Mouse (Mus musculus) embryonic facial prominence, embryonic 12.5 days (tissue): ENCODE data around the gene Inf2. TPM values are rescaled to one million over a fixed set of nuclear protein-coding genes. Genes with fewer than 3 reads are reported as not detected.

Source experiments
- ATAC-seq: fragments of 200-750 bp; cut with Nextera tagmentation; 2 replicates; pipeline ENCODE4 v1.8.0; 2017; ENCODE audit not compliant: insufficient number of reproducible peaks, insufficient read depth, low FRiP score, low TSS enrichment
- H3K27ac ChIP-seq: fragments of 300-500 bp; sonication (generic); 2 replicates; pipeline ENCODE4 v1.5.1; 2016; ENCODE audit warnings: mild to moderate bottlenecking
- H3K27me3 ChIP-seq: fragments of 300-500 bp; sonication (generic); 2 replicates; pipeline ENCODE4 v1.6.1; 2016; ENCODE audit warnings: mild to moderate bottlenecking, moderate library complexity
- H3K36me3 ChIP-seq: fragments of 300-500 bp; sonication (generic); 2 replicates; pipeline ENCODE4 v1.6.1; 2016; ENCODE audit warnings: mild to moderate bottlenecking
- H3K4me1 ChIP-seq: fragments of 300-500 bp; sonication (generic); 2 replicates; pipeline ENCODE4 v1.6.1; 2016
- H3K4me2 ChIP-seq: fragments of 300-500 bp; sonication (generic); replicated peaks from 2 replicates; pipeline ENCODE4 v1.6.1; 2016; ENCODE audit warnings: mild to moderate bottlenecking, moderate library complexity
- H3K4me3 ChIP-seq: fragments of 300-500 bp; sonication (generic); 2 replicates; pipeline ENCODE4 v1.5.1; 2016; ENCODE audit warnings: mild to moderate bottlenecking
- H3K9ac ChIP-seq: fragments of 300-500 bp; sonication (generic); 2 replicates; pipeline ENCODE4 v1.6.1; 2016; ENCODE audit warnings: mild to moderate bottlenecking, moderate library complexity
- H3K9me3 ChIP-seq: fragments of 300-500 bp; sonication (generic); 2 replicates; pipeline ENCODE4 v1.6.1; 2016; ENCODE audit warnings: mild to moderate bottlenecking, moderate library complexity
- WGBS: fragments of 180-500 bp; shearing (Covaris S2); methylation state at CpG from one replicate; pipeline ENCODE4 v1.1.7; 2016; 5-methylcytosine and 5-hydroxymethylcytosine counted together
- polyA plus RNA-seq: library from polyadenylated mRNA; unstranded; fragments of >200 nt; fragmentation: Nextera tagmentation; extraction: Ambion mirVana; gene quantifications from 2 replicates; pipeline ENCODE4 v1.2.1, GENCODE M21; 2016

Gene Inf2
- polyA plus RNA-seq, 1 experiment from 2014 or later: 3.1 TPM

- Histone ChIP-seq H3K27ac (no peak overlapping the region), H3K4me3 (peak overlapping the region; percentile 50), H3K9ac (peak overlapping the region; percentile 46; the same call in 1 of the 2 replicates), H3K4me2 (peak overlapping the region; percentile 85), H3K27me3 (peaks cover 23% of the 10 kb centered on the region), H3K4me1 (peaks cover 20% of the 10 kb centered on the region), H3K9me3 (no peaks in the 10 kb centered on the region), H3K36me3 (no peaks in the 10 kb centered on the region)
- ATAC-seq: no peak
- 63% methylated on average over 8 of the region's 8 CpGs for WGBS
Measured at GRCm38 (mm10) chr12:112589491-112590191, 1.1 kb downstream of the Inf2 start.

GRCm38 (mm10) chr12:112590566-112591239 lies 2.1 kb downstream of the Inf2 start:
- peaks cover 31% of the 10 kb centered on the region for H3K4me1 ChIP-seq

GRCm38 (mm10) chr12:112591240-112591639 lies 2.7 kb downstream of the Inf2 start:
- H3K4me1 ChIP-seq: peaks cover 31% of the 10 kb centered on the region
- no peak overlapping the region for H3K4me3 ChIP-seq
- 91% methylated on average over 5 of the region's 5 CpGs for WGBS
- ATAC-seq: no peak
- no peak overlapping the region for H3K9ac ChIP-seq
- no peaks in the 10 kb centered on the region for H3K9me3 ChIP-seq
- H3K27me3 ChIP-seq: peaks cover 22% of the 10 kb centered on the region
- H3K4me2 ChIP-seq: no peak overlapping the region
- no peaks in the 10 kb centered on the region for H3K36me3 ChIP-seq
- no peak overlapping the region for H3K27ac ChIP-seq

More at GRCm38 (mm10) chr12:112590566-112591239, 2.1 kb downstream of the Inf2 start:
- Histone ChIP-seq H3K4me3 (no peak overlapping the region), H3K9me3 (no peaks in the 10 kb centered on the region), H3K9ac (no peak overlapping the region), H3K4me2 (no peak overlapping the region), H3K27ac (no peak overlapping the region), H3K36me3 (no peaks in the 10 kb centered on the region), H3K27me3 (peaks cover 23% of the 10 kb centered on the region)
- ATAC-seq: no peak
- 61% methylated on average over 8 of the region's 8 CpGs for WGBS

GRCm38 (mm10) chr12:112591730-112592129 lies 3.1 kb downstream of the Inf2 start:
- WGBS: 79% methylated on average over 3 of the region's 3 CpGs
- Histone ChIP-seq H3K9ac (no peak overlapping the region), H3K27ac (no peak overlapping the region), H3K4me3 (no peak overlapping the region), H3K4me1 (peaks cover 31% of the 10 kb centered on the region), H3K4me2 (no peak overlapping the region), H3K9me3 (no peaks in the 10 kb centered on the region), H3K36me3 (no peaks in the 10 kb centered on the region), H3K27me3 (peaks cover 18% of the 10 kb centered on the region)
- ATAC-seq: no peak

- Histone ChIP-seq H3K36me3 (no peaks in the 10 kb centered on the region), H3K9ac (no peak overlapping the region; the same call in 1 of the 2 replicates), H3K27me3 (peaks cover 9% of the 10 kb centered on the region; the same call in 1 of the 2 replicates), H3K4me3 (no peak overlapping the region), H3K4me1 (peaks cover 28% of the 10 kb centered on the region), H3K27ac (no peak overlapping the region), H3K4me2 (no peak overlapping the region), H3K9me3 (no peaks in the 10 kb centered on the region)
- no peak for ATAC-seq
- WGBS: 70% methylated on average over 21 of the region's 21 CpGs
Measured at GRCm38 (mm10) chr12:112592985-112593734, 4.6 kb downstream of the Inf2 start.

- Histone ChIP-seq H3K36me3 (no peaks in the 10 kb centered on the region), H3K4me2 (no peak overlapping the region), H3K4me1 (peaks cover 30% of the 10 kb centered on the region), H3K27ac (0 out of 2 replicates have a peak overlapping the region, but pooled peaks have one; percentile 27), H3K4me3 (no peak overlapping the region), H3K9ac (no peak overlapping the region), H3K27me3 (peaks cover 5% of the 10 kb centered on the region; the same call in 1 of the 2 replicates), H3K9me3 (no peaks in the 10 kb centered on the region)
- 65% methylated on average over 16 of the region's 16 CpGs for WGBS
- ATAC-seq: no peak
Measured at GRCm38 (mm10) chr12:112593951-112594915, 5.6 kb downstream of the Inf2 start.

- peaks cover 27% of the 10 kb centered on the region for H3K4me1 ChIP-seq
- ATAC-seq: no peak
- no peak overlapping the region for H3K4me3 ChIP-seq
- 44% methylated on average over 4 of the region's 4 CpGs for WGBS
- H3K27me3 ChIP-seq: no peaks in the 10 kb centered on the region
- H3K4me2 ChIP-seq: no peak overlapping the region
- no peak overlapping the region for H3K9ac ChIP-seq
- no peaks in the 10 kb centered on the region for H3K36me3 ChIP-seq
- H3K27ac ChIP-seq: peak overlapping the region; percentile 27; the same call in 1 of the 2 replicates
- no peaks in the 10 kb centered on the region for H3K9me3 ChIP-seq
Measured at GRCm38 (mm10) chr12:112594989-112595388, 6.4 kb downstream of the Inf2 start.

- Histone ChIP-seq H3K9me3 (no peaks in the 10 kb centered on the region), H3K27ac (0 out of 2 replicates have a peak overlapping the region, but pooled peaks have one; percentile 27), H3K4me3 (no peak overlapping the region), H3K4me1 (peaks cover 27% of the 10 kb centered on the region), H3K36me3 (no peaks in the 10 kb centered on the region), H3K27me3 (no peaks in the 10 kb centered on the region), H3K4me2 (no peak overlapping the region), H3K9ac (0 out of 2 replicates have a peak overlapping the region, but pooled peaks have one; percentile 25)
- WGBS: 72% methylated on average over 4 of the region's 4 CpGs
- ATAC-seq: no peak
Measured at GRCm38 (mm10) chr12:112595626-112596025, 7.0 kb downstream of the Inf2 start.

GRCm38 (mm10) chr12:112596454-112596853 lies 7.9 kb downstream of the Inf2 start:
- H3K9me3 ChIP-seq: no peaks in the 10 kb centered on the region
- H3K36me3 ChIP-seq: no peaks in the 10 kb centered on the region
- no peak overlapping the region for H3K4me3 ChIP-seq
- no peak for ATAC-seq
- no peak overlapping the region for H3K4me2 ChIP-seq
- 55% methylated on average over 9 of the region's 9 CpGs for WGBS
- H3K4me1 ChIP-seq: peaks cover 27% of the 10 kb centered on the region
- no peak overlapping the region for H3K9ac ChIP-seq
- H3K27me3 ChIP-seq: no peaks in the 10 kb centered on the region
- no peak overlapping the region for H3K27ac ChIP-seq

GRCm38 (mm10) chr12:112596891-112597500 lies 8.4 kb downstream of the Inf2 start:
- no peaks in the 10 kb centered on the region for H3K9me3 ChIP-seq
- H3K36me3 ChIP-seq: no peaks in the 10 kb centered on the region
- H3K4me3 ChIP-seq: no peak overlapping the region
- no peak overlapping the region for H3K9ac ChIP-seq
- no peak for ATAC-seq
- peaks cover 27% of the 10 kb centered on the region for H3K4me1 ChIP-seq
- H3K4me2 ChIP-seq: no peak overlapping the region
- H3K27me3 ChIP-seq: no peaks in the 10 kb centered on the region
- H3K27ac ChIP-seq: no peak overlapping the region
- 69% methylated on average over 14 of the region's 14 CpGs for WGBS
